ENCODE assay signal across 8 mouse cellular contexts in genomic region chr7:101679591-101679990, GRCm38 (mm10). TPM values are rescaled to one million over a fixed set of nuclear protein-coding genes. Genes with fewer than 3 reads are reported as not detected.
DNase-seq lines count a peak whose midpoint lies in the region; ATAC-seq and TF ChIP-seq lines count a peak whose summit lies in the region.

No protein-coding gene starts in this region.

- intact Hi-C loops in gastrocnemius, postnatal 14 days (cut with DNase I; ENCODE audit: low total_unique reads), result loop anchor here (10.0 kb wide), 2 partner anchors 155 to 215 kb away; partner anchors contain the start of gene Inppl1
- intact Hi-C loops in left cerebral cortex, adult 2 months (cut with DNase I), result loop anchor here (1.0 kb wide), 1 partner anchor 157 kb away; no protein-coding TSS in a partner anchor

- ATAC-seq in megakaryocyte progenitor cell, adult 5-6 weeks (replicated peaks; ENCODE audit: poor library complexity), result peak; percentile 96

- no peak overlapping the region for H3K4me3 ChIP-seq in cortical plate, adult 2 months (ENCODE audit: insufficient read depth, low read length)
- no peak overlapping the region for H3K4me3 ChIP-seq in left cerebral cortex, adult 2 months

- no peak overlapping the region for H3K27ac ChIP-seq in cortical plate, adult 2 months (ENCODE audit: insufficient read depth, low read length)
- no peak overlapping the region for H3K27ac ChIP-seq in left cerebral cortex, adult 2 months

- H3K4me1 ChIP-seq in cortical plate, adult 2 months (ENCODE audit: control insufficient read depth, insufficient read depth, low read length), result peaks cover 2% of the 10 kb centered on the region; the same call in 1 of the 2 replicates

- peak; percentile 56 for DNase-seq in T-cell, adult 2 months (ENCODE audit: low spot score)
- peak; percentile 84 for DNase-seq in gastrocnemius, postnatal 14 days
- DNase-seq in induced T-regulatory cell, adult 2 months (ENCODE audit: low read depth), result peak; percentile 66
- peak; percentile 69 to 72 for DNase-seq in left cerebral cortex, adult 2 months (ENCODE audit: extremely low spot score in 1 of 2, low spot score in 2 of 2)
- DNase-seq in right cerebral cortex, postnatal 10 days (ENCODE audit: low spot score in 2 of 2), result peak; percentile 80 to 84
- DNase-seq in urinary bladder, postnatal 10 days (ENCODE audit: low spot score), result peak; percentile 30

- TF ChIP-seq CTCF in cortical plate, adult 2 months (IDR thresholded peaks at IDR 0.05; ENCODE audit: extremely low read depth, insufficient read depth, low read length), result peak; percentile 65
- peak; percentile 93 for TF ChIP-seq CTCF in left cerebral cortex, adult 2 months (IDR thresholded peaks at IDR 0.05)

- TF ChIP-seq POLR2A in cortical plate, adult 2 months (IDR thresholded peaks at IDR 0.05; ENCODE audit: extremely low read depth, insufficient read depth, low read length), result no peak

RNA-seq across cellular contexts. Expression of gene Clpb, which starts 16.2 kb away (rescaled TPM):
- 41.8 and 48.1 TPM in 2 replicates for polyA plus RNA-seq in cortical plate, adult 2 months (2012; rRNA removed)
- total RNA-seq in gastrocnemius, postnatal 14 days (2021), result 10 to 100 TPM; 37.3 to 39.2 TPM
- total RNA-seq in left cerebral cortex, adult 2 months (2021), result 10 to 100 TPM; 55.6 to 57.1 TPM
- total RNA-seq in megakaryocyte progenitor cell, adult 5-6 weeks (2015), result 7.2 and 9.9 TPM in 2 replicates
- total RNA-seq in megakaryocyte progenitor cell, adult 5-6 weeks (2017), result 32.9 and 45.8 TPM in 2 replicates

Comparison
In these comparisons a context has a peak if more than half of its experiments do, and no peak if none do; other contexts are left out.
1. DNase-seq: peak in every context shown above with its lines; median percentile 84 in gastrocnemius, postnatal 14 days; 82 in right cerebral cortex, postnatal 10 days; 70 in left cerebral cortex, adult 2 months; 66 in induced T-regulatory cell, adult 2 months; 56 in T-cell, adult 2 months; 30 in urinary bladder, postnatal 10 days.